Comparison of ENCODE assay signal across 9 mouse cellular contexts in the genomic region with DNA sequence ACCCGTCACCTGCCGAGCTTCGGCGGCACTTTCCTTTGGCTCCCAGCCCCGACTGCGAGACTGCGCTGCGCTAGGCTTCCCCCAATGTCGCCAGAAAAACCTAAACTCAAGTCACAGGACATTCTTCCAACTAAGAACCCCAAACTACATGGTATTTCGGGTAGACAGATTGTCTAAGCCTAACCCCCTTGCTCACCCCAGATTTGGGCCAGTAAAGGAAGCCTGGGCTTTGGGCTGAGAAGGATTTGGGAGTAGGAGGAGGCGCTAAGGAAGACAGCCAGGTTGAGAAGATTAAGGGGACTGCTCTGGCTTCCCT. TPM values are rescaled to one million over a fixed set of nuclear protein-coding genes. Genes with fewer than 3 reads are reported as not detected.
DNase-seq lines count a peak whose midpoint lies in the region; ATAC-seq lines count a peak whose summit lies in the region.
"Had no signal": no experiment of that assay in that cellular context is flagged by ENCODE, and none has a peak within 500 bp of the region (broad histone marks: within the 10 kb centered on the region; RNA-seq: fewer than 3 reads in every experiment).

No protein-coding gene starts in this region.

- peaks cover 60% of the 10 kb centered on the region for H3K27me3 ChIP-seq in heart, embryonic 13.5 days (replicated peaks)
- peaks cover 73% of the 10 kb centered on the region for H3K27me3 ChIP-seq in embryonic facial prominence, embryonic 12.5 days
- peaks cover 60% of the 10 kb centered on the region for H3K27me3 ChIP-seq in hindbrain, embryonic 15.5 days
- peaks cover 86% of the 10 kb centered on the region for H3K27me3 ChIP-seq in midbrain, embryonic 12.5 days

- WGBS in heart, embryonic 13.5 days: 19% methylated on average over 11 of the region's 11 CpGs
- WGBS in embryonic facial prominence, embryonic 12.5 days: 5% methylated on average over 11 of the region's 11 CpGs
- WGBS in hindbrain, embryonic 15.5 days: 10% methylated on average over 11 of the region's 11 CpGs
- whole genome bisulfite sequencing in midbrain, embryonic 12.5 days: 2% methylated on average over 11 of the region's 11 CpGs

- no peaks in the 10 kb centered on the region for H3K36me3 ChIP-seq in heart, embryonic 13.5 days
- H3K36me3 ChIP-seq in embryonic facial prominence, embryonic 12.5 days: no peaks in the 10 kb centered on the region; the same call in 1 of the 2 replicates
- H3K36me3 ChIP-seq in hindbrain, embryonic 15.5 days: no peaks in the 10 kb centered on the region
- no peaks in the 10 kb centered on the region for H3K36me3 ChIP-seq in midbrain, embryonic 12.5 days

- DNase-seq in heart, postnatal 10 days: no peak
- DNase-seq in left cerebral cortex, postnatal 14 days (ENCODE audit: low spot score in 2 of 2): no peak
- DNase-seq in right cerebral cortex, adult 18-20 months: no peak
- no peak for DNase-seq in adrenal gland, postnatal 4 days (ENCODE audit: low spot score in 2 of 2)

- no peaks in the 10 kb centered on the region for H3K9me3 ChIP-seq in heart, embryonic 13.5 days
- H3K9me3 ChIP-seq in embryonic facial prominence, embryonic 12.5 days: no peaks in the 10 kb centered on the region
- no peaks in the 10 kb centered on the region for H3K9me3 ChIP-seq in hindbrain, embryonic 15.5 days
- no peaks in the 10 kb centered on the region for H3K9me3 ChIP-seq in midbrain, embryonic 12.5 days

- H3K4me1 ChIP-seq in heart, embryonic 13.5 days: peaks cover 55% of the 10 kb centered on the region
- H3K4me1 ChIP-seq in embryonic facial prominence, embryonic 12.5 days: peaks cover 33% of the 10 kb centered on the region
- peaks cover 31% of the 10 kb centered on the region for H3K4me1 ChIP-seq in hindbrain, embryonic 15.5 days (replicated peaks)
- H3K4me1 ChIP-seq in midbrain, embryonic 12.5 days: peaks cover 31% of the 10 kb centered on the region

- ATAC-seq in heart, embryonic 13.5 days (ENCODE audit: extremely low read depth, insufficient number of reproducible peaks, low FRiP score, low TSS enrichment): no peak
- ATAC-seq in embryonic facial prominence, embryonic 12.5 days (ENCODE audit: insufficient number of reproducible peaks, insufficient read depth, low FRiP score, low TSS enrichment): no peak
- no peak for ATAC-seq in hindbrain, embryonic 15.5 days (ENCODE audit: low FRiP score, low read depth)
- no peak for ATAC-seq in midbrain, embryonic 12.5 days (ENCODE audit: low FRiP score, low read depth)

- intact Hi-C loops in heart, postnatal 10 days (cut with DNase I): no loop called here
- intact Hi-C loops in left cerebral cortex, postnatal 14 days (cut with DNase I): loop anchor here (10.0 kb wide), 1 partner anchor 376 kb away; a partner anchor contains a TSS

- H3K9ac ChIP-seq in heart, embryonic 13.5 days: peak overlapping the region; percentile 87
- H3K9ac ChIP-seq in embryonic facial prominence, embryonic 12.5 days: no peak overlapping the region
- no peak overlapping the region for H3K9ac ChIP-seq in hindbrain, embryonic 15.5 days
- H3K9ac ChIP-seq in midbrain, embryonic 12.5 days (replicated peaks): no peak overlapping the region

- H3K4me2 ChIP-seq in heart, embryonic 13.5 days: peak overlapping the region; percentile 88
- 0 out of 2 replicates have a peak overlapping the region, but pooled peaks have one; percentile 96 for H3K4me2 ChIP-seq in embryonic facial prominence, embryonic 12.5 days (replicated peaks)
- H3K4me2 ChIP-seq in hindbrain, embryonic 15.5 days: peak overlapping the region; percentile 67
- peak overlapping the region; percentile 59; the same call in 1 of the 2 replicates for H3K4me2 ChIP-seq in midbrain, embryonic 12.5 days (replicated peaks)

- H3K27ac ChIP-seq in heart, embryonic 13.5 days (replicated peaks): 0 out of 2 replicates have a peak overlapping the region, but pooled peaks have one; percentile 85
- no peak overlapping the region for H3K27ac ChIP-seq in embryonic facial prominence, embryonic 12.5 days
- H3K27ac ChIP-seq in hindbrain, embryonic 15.5 days (replicated peaks): no peak overlapping the region
- H3K27ac ChIP-seq in midbrain, embryonic 12.5 days (replicated peaks): no peak overlapping the region

- H3K4me3 ChIP-seq in heart, embryonic 13.5 days: peak overlapping the region; percentile 77
- 0 out of 2 replicates have a peak overlapping the region, but pooled peaks have one; percentile 50 for H3K4me3 ChIP-seq in embryonic facial prominence, embryonic 12.5 days
- peak overlapping the region; percentile 36 for H3K4me3 ChIP-seq in hindbrain, embryonic 15.5 days
- no peak overlapping the region for H3K4me3 ChIP-seq in midbrain, embryonic 12.5 days

RNA-seq across cellular contexts. Expression of a gene that starts 1.8 kb away (rescaled TPM):
- 58.8 and 62.7 TPM in 2 replicates for polyA plus RNA-seq in heart, embryonic 13.5 days (2015; fragmentation: Nextera tagmentation; extraction: Ambion mirVana)
- total RNA-seq in heart, postnatal 10 days (2021): 10 to 100 TPM; 77.2 to 85.4 TPM
- polyA plus RNA-seq in embryonic facial prominence, embryonic 12.5 days (2016; fragmentation: Nextera tagmentation; extraction: Ambion mirVana): 2.9 and 4.1 TPM in 2 replicates
- polyA plus RNA-seq in hindbrain, embryonic 15.5 days (2015; fragmentation: Nextera tagmentation; extraction: Ambion mirVana): 2.4 TPM in 2 replicates
- polyA plus RNA-seq in midbrain, embryonic 12.5 days (2016; fragmentation: Nextera tagmentation; extraction: Ambion mirVana): 2.3 and 3.5 TPM in 2 replicates
- total RNA-seq in left cerebral cortex, postnatal 14 days (2021): under 1 TPM in 1 of 2 experiments, not detected in 1; 0.61 TPM
- total RNA-seq in adrenal gland, postnatal 4 days (2021): 10 to 100 TPM; 10.6 to 13.1 TPM
- total RNA-seq: common myeloid progenitor, adult 5-6 weeks had no signal

RNA-seq across cellular contexts. Expression of a gene that starts 35.2 kb away (rescaled TPM):
- polyA plus RNA-seq in heart, embryonic 13.5 days (2015; fragmentation: Nextera tagmentation; extraction: Ambion mirVana): 18.3 and 19.7 TPM in 2 replicates
- total RNA-seq in heart, postnatal 10 days (2021): 10 to 100 TPM; 60.5 to 70.1 TPM
- polyA plus RNA-seq in embryonic facial prominence, embryonic 12.5 days (2016; fragmentation: Nextera tagmentation; extraction: Ambion mirVana): 28.5 and 28.8 TPM in 2 replicates
- polyA plus RNA-seq in hindbrain, embryonic 15.5 days (2015; fragmentation: Nextera tagmentation; extraction: Ambion mirVana): 38.8 and 41.3 TPM in 2 replicates
- 38.4 and 40.5 TPM in 2 replicates for polyA plus RNA-seq in midbrain, embryonic 12.5 days (2016; fragmentation: Nextera tagmentation; extraction: Ambion mirVana)
- 10 to 100 TPM; 90.0 to 93.6 TPM for total RNA-seq in left cerebral cortex, postnatal 14 days (2021)
- 10 to 100 TPM; 39.2 to 41.8 TPM for total RNA-seq in adrenal gland, postnatal 4 days (2021)

RNA-seq across cellular contexts. Expression of a gene that starts 43.1 kb away (rescaled TPM):
- 2.6 and 3.4 TPM in 2 replicates for polyA plus RNA-seq in heart, embryonic 13.5 days (2015; fragmentation: Nextera tagmentation; extraction: Ambion mirVana)
- total RNA-seq in heart, postnatal 10 days (2021): 10 to 100 TPM in 1 of 2 experiments, 1 to 10 TPM in 1; 5.7 to 10.8 TPM
- polyA plus RNA-seq in embryonic facial prominence, embryonic 12.5 days (2016; fragmentation: Nextera tagmentation; extraction: Ambion mirVana): 13.1 and 13.3 TPM in 2 replicates
- polyA plus RNA-seq in hindbrain, embryonic 15.5 days (2015; fragmentation: Nextera tagmentation; extraction: Ambion mirVana): 5.8 and 6.5 TPM in 2 replicates
- polyA plus RNA-seq in midbrain, embryonic 12.5 days (2016; fragmentation: Nextera tagmentation; extraction: Ambion mirVana): 8.2 and 8.9 TPM in 2 replicates
- total RNA-seq in left cerebral cortex, postnatal 14 days (2021): 1 to 10 TPM; 3.9 to 4.2 TPM
- total RNA-seq in adrenal gland, postnatal 4 days (2021): 1 to 10 TPM; 6.0 to 6.1 TPM
- total RNA-seq: common myeloid progenitor, adult 5-6 weeks had no signal

Comparison
In these comparisons a context has a peak if more than half of its experiments do, and no peak if none do; other contexts are left out.
1. RNA of a gene that starts 1.8 kb away (polyA plus RNA-seq): 58.8 to 62.7 TPM in heart, embryonic 13.5 days; 2.9 to 4.1 TPM in embryonic facial prominence, embryonic 12.5 days, 2.3 to 3.5 TPM in midbrain, embryonic 12.5 days and 2.4 TPM in hindbrain, embryonic 15.5 days; every median in the first group is over 10 times any median in the second.
2. Peak in every context shown above with its lines, with median percentiles within 50 percentile points of each other: H3K4me2 ChIP-seq.